Mouse (Mus musculus) C2C12 (cell line): ENCODE measurements around the gene Cryl1.

Experiments used
- CTCF ChIP-seq: IDR thresholded peaks from one replicate; pipeline ENCODE4 v1.5.1; 2011; ENCODE audit not compliant: control insufficient read depth, insufficient read depth, insufficient read length
- FOSL1 ChIP-seq: IDR thresholded peaks from one replicate; pipeline ENCODE4 v1.8.0; 2011; ENCODE audit warnings: mild to moderate bottlenecking, low read length; ENCODE audit not compliant: poor library complexity, insufficient read depth, severe bottlenecking
- MAX ChIP-seq: IDR thresholded peaks from one replicate; pipeline ENCODE4 v1.6.1; 2011; ENCODE audit warnings: mild to moderate bottlenecking, control low read depth
- MYOG ChIP-seq: IDR thresholded peaks from one replicate; pipeline ENCODE4 v1.6.1; 2011; ENCODE audit not compliant: control insufficient read depth, insufficient read length; ENCODE audit errors: extremely low read depth
- USF1 ChIP-seq: IDR thresholded peaks from one replicate; pipeline ENCODE4 v1.6.1; 2011; ENCODE audit warnings: low read depth, mild to moderate bottlenecking, control low read depth, moderate library complexity

DNA sequence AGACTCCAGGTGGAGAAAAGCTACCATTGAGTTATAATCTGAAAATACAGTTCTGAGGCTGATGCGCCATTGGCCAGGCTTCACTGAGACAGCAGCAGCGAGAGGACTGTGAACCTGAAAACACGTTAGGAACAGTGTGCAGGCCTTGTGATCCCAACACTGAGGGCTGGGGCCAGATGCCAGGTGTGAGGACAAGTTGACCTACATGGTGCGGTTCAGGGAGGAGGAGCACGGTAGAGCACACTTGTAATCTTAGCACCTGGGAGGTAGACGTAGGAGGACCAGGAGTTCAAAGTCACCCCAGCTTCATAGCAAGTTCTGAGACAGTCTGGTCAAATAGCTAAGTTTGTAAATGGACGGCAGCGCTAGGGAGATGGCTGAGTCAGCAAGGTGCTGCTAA lies 139.0 kb downstream of the Cryl1 start:
- TF ChIP-seq CTCF (no peak), USF1 (no peak), FOSL1 (no peak), MAX (no peak), MYOG (no peak)
